Mouse (Mus musculus): ENCODE measurements around the gene Lgi1.

DNA sequence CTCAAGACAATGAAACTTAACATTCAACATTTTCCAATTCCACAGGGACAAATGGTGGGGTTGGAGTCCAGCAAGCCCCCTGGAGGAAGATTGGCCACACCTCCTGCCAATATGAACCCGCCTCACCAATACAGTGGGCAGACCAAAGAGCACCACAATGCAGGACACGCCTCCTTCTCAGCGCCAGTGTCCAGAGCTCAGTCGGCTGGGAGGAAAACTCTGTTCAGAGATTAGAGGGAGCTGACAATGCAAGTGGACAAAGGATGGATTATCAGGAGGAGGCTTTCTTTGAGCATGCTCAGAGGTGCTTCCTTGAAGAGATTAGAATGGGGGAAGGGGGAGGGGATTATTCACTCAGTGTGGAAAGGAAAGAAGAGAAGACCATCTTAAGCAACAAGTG is 62.7 kb downstream of the Lgi1 start:
- TF ChIP-seq CTCF (IDR thresholded peaks at IDR 0.05; ENCODE audit: extremely low read depth, insufficient read depth, insufficient read length, insufficient replicate concordance): no peak
- TF ChIP-seq POLR2A (IDR thresholded peaks at IDR 0.05; ENCODE audit: low read depth, low read length): no peak

All from spleen, adult 2 months (tissue).